In the genomic region with DNA sequence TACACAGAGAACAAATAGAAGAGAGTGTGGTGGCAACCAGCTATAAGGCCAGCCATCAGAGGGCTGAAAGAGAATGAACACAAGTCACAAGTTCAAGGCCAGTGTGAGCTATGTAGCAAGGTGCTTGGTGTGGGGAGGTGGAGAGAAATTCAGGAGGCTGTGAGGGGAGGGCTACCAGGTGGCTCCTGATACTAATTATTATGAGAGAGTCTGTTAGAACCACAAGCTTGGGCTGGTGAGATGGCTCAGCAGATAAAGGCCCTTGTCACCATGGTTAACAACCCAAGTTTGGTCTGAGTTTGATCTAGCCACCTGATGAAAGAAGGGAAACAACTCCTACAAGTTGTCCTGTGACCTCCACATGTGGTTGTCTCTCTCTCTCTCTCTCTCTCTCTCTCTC, we compare ENCODE assay signal across 1 mouse cellular context.
A peak's percentile ranks its signal among the peaks of the same experiment; 100 is the strongest.
TF ChIP-seq lines count a peak whose summit lies in the region.

No protein-coding gene starts in this region.

TF ChIP-seq in MEL, 35 proteins besides CTCF, POLR2A, EP300 and RAD21:
- TF ChIP-seq SIN3A (IDR thresholded peaks at IDR 0.05; ENCODE audit: low read length) (peak; percentile 67), UBTF (IDR thresholded peaks at IDR 0.05; ENCODE audit: borderline replicate concordance, insufficient read depth, low read depth, low read length) (no peak), USF1 (IDR thresholded peaks at IDR 0.05; ENCODE audit: low read depth, low read length) (no peak), MYB (IDR thresholded peaks at IDR 0.05; ENCODE audit: low read depth, low read length) (peak; percentile 53; the same call in 1 of the 2 replicates), MXI1 (IDR thresholded peaks at IDR 0.05; ENCODE audit: low read depth, low read length) (peak; percentile 27; the same call in 1 of the 2 replicates), TAL1 (IDR thresholded peaks at IDR 0.05; ENCODE audit: low read length) (peak; percentile 48), MEF2A (IDR thresholded peaks at IDR 0.05; ENCODE audit: extremely low read depth, insufficient replicate concordance, low read depth, low read length, poor library complexity, severe bottlenecking) (no peak), MAX (IDR thresholded peaks at IDR 0.05; ENCODE audit: low read length) (0 out of 2 replicates have a peak, but pooled peaks have one; percentile 31), ETS1 (IDR thresholded peaks at IDR 0.05; ENCODE audit: low read depth, low read length) (peak; percentile 68), GATA1 (IDR thresholded peaks at IDR 0.05; ENCODE audit: low read depth, low read length) (peak; percentile 77), MYC (IDR thresholded peaks at IDR 0.05; ENCODE audit: low read depth, low read length) (0 out of 2 replicates have a peak, but pooled peaks have one; percentile 44), TCF12 (IDR thresholded peaks at IDR 0.05; ENCODE audit: low read depth, low read length) (peak; percentile 77), POLR2AphosphoS2 (IDR thresholded peaks at IDR 0.05; ENCODE audit: low read length) (no peak), MAZ (IDR thresholded peaks at IDR 0.05; ENCODE audit: low read depth, low read length) (peak; percentile 59; the same call in 1 of the 2 replicates)
